Mouse (Mus musculus) kidney, adult 8-10 months (tissue): Measurements from ENCODE around the gene Rc3h2.
A peak's percentile ranks its signal among the peaks of the same experiment; 100 is the strongest.

Source experiments
- DNase-seq, 2 experiments: peaks; one replicate each; pipeline ENCODE4 v3.0.0; 2022

Rc3h2 gene

DNA sequence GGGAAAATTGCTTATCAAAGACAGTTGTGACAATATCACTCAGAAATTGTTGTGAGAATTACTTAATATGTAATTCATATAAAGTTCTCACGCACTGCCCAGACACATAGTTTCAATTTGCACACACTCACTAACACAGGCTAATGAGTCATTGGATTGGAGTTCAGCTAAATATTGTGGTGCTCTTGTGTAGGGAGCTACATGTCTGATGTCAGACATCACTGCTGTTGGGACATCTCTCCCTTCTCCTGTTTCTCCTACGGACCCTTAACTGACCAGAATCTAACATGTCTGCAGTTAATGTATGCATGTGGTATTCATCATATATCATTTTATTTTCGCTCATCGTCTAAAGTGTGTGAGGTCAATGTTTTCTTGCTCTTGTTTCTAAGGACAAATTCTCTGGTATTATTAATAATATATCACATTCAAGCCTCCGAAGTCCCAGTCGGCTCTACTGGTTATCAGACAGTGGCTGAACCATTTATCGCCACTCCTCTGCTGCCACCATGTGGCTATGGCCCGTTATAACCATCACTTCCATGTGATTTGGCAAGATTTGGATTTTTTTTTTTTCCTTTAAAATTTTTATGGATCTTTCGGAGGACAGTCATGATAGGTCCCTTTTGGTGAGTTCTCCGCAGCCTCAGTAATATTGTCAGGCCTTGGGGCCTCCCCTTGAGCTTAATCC lies 84.1 kb downstream of the Rc3h2 start:
- DNase-seq: peak in 1 of 2 experiments; percentile 42

DNA sequence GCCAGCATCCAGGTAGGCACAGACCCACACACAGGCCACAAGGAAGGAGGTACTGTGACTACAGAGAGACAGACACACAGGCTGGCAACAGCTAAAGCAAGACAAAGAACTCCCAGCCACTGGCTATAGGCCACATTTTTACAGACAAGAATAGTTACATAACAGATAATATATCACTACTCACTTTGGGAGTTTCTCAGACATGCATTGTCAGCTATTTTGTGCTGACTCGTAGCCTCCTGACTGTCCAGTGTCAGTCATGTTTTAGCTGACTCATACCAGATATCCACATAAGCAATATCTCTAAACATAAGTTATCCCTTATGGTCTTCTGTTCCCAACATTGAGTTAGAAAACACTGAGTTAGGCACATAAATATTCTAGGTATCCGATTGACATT lies 89.4 kb downstream of the Rc3h2 start:
- no peak for DNase-seq

DNA sequence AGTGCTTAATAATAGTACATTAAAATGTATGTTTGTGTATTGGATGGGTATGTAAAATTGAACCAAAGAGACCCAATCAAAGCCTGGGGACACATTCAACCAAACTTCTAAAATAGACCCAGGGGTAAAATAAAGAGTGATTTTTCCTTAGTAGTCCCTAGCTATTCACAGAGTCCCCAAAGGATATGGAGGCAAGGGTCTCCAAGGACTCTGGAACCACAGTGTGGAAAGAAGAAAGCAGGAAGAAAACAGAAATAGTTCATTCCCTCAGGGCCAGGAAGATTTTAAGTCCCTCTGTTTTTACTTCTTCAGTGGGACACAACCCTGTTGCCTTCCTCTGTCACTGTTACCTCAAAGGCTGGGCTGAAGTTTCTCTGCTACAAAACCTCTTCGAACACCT lies 96.5 kb downstream of the Rc3h2 start, which contains the start of gene Olfr368:
Olfr368 (plus strand) TSS at position 301 of the 400 bp plus-strand sequence.
- no peak for DNase-seq
